Mouse (Mus musculus) hindbrain, embryonic 13.5 days (tissue): ENCODE data around the gene Aqp3. TPM values are rescaled to one million over a fixed set of nuclear protein-coding genes. Genes with fewer than 3 reads are reported as not detected.
A peak's percentile ranks its signal among the peaks of the same experiment; 100 is the strongest.

Experiments used
- ATAC-seq: fragments of 200-750 bp; cut with Nextera tagmentation; 2 replicates; pipeline ENCODE4 v1.8.0; 2017; ENCODE audit warnings: moderate TSS enrichment; ENCODE audit not compliant: low FRiP score
- H3K27ac ChIP-seq: fragments of 300-500 bp; sonication (generic); 2 replicates; pipeline ENCODE4 v1.5.1; 2015; ENCODE audit warnings: inconsistent platforms, mild to moderate bottlenecking, moderate library complexity
- H3K27me3 ChIP-seq: fragments of 300-500 bp; sonication (generic); 2 replicates; pipeline ENCODE4 v1.6.1; 2015; ENCODE audit warnings: mild to moderate bottlenecking, inconsistent platforms
- H3K36me3 ChIP-seq: fragments of 300-500 bp; sonication (generic); 2 replicates; pipeline ENCODE4 v1.6.1; 2015; ENCODE audit warnings: mild to moderate bottlenecking, inconsistent platforms
- H3K4me1 ChIP-seq: fragments of 300-500 bp; sonication (generic); replicated peaks from 2 replicates; pipeline ENCODE4 v1.6.1; 2015; ENCODE audit warnings: inconsistent platforms
- H3K4me2 ChIP-seq: fragments of 300-500 bp; sonication (generic); 2 replicates; pipeline ENCODE4 v1.6.1; 2015; ENCODE audit warnings: inconsistent platforms, mild to moderate bottlenecking, moderate library complexity
- H3K4me3 ChIP-seq: fragments of 300-500 bp; sonication (generic); 2 replicates; pipeline ENCODE4 v1.5.1; 2015; ENCODE audit warnings: mild to moderate bottlenecking, inconsistent platforms
- H3K9ac ChIP-seq: fragments of 300-500 bp; sonication (generic); 2 replicates; pipeline ENCODE4 v1.6.1; 2015; ENCODE audit warnings: mild to moderate bottlenecking, inconsistent platforms
- H3K9me3 ChIP-seq: fragments of 300-500 bp; sonication (generic); 2 replicates; pipeline ENCODE4 v1.6.1; 2016; ENCODE audit warnings: inconsistent platforms
- WGBS: fragments of 180-500 bp; shearing (Covaris S2); methylation state at CpG from one replicate; pipeline ENCODE4 v1.1.7; 2015; 5-methylcytosine and 5-hydroxymethylcytosine counted together
- polyA plus RNA-seq: library from polyadenylated mRNA; unstranded; fragments of >200 nt; fragmentation: Nextera tagmentation; extraction: Ambion mirVana; gene quantifications from 2 replicates; pipeline ENCODE4 v1.2.1, GENCODE M21; 2015

Gene Aqp3
- polyA plus RNA-seq, 1 experiment from 2014 or later: not detected

- peak; percentile 72; the same call in 1 of the 2 replicates for ATAC-seq
- peak overlapping the region; percentile 60; the same call in 1 of the 2 replicates for H3K9ac ChIP-seq
- 39% methylated on average over 16 of the region's 16 CpGs for WGBS
- no peaks in the 10 kb centered on the region for H3K9me3 ChIP-seq
- no peak overlapping the region for H3K4me3 ChIP-seq
- no peaks in the 10 kb centered on the region for H3K27me3 ChIP-seq
- peak overlapping the region; percentile 50 for H3K4me2 ChIP-seq
- peaks cover 4% of the 10 kb centered on the region for H3K4me1 ChIP-seq
- no peak overlapping the region for H3K27ac ChIP-seq
- no peaks in the 10 kb centered on the region for H3K36me3 ChIP-seq
Measured at GRCm38 (mm10) chr4:41050726-41051675, 47.0 kb downstream of the Aqp3 start.

DNA sequence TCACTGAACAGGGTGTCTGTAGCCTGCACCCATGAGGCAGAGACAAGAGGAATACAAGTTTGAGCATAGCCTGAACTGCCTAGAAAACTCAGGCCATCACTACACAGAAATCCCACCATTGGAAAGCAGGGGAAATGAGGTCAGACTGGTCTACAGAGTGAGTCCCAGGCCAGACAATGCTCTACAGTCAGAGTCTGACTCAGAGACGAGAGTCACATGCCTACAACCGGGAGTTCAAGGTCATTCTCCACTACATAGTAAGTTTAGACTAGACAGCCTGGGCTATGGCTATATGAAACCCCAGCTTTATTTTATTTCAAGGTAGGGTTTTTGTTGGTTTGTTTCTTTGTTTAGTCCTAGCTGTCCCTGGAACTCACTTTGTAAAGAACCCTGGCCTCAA lies 49.1 kb downstream of the Aqp3 start:
- no peaks in the 10 kb centered on the region for H3K36me3 ChIP-seq
- ATAC-seq: no peak
- no peak overlapping the region for H3K9ac ChIP-seq
- H3K4me1 ChIP-seq: peaks cover 4% of the 10 kb centered on the region
- no peaks in the 10 kb centered on the region for H3K27me3 ChIP-seq
- H3K27ac ChIP-seq: no peak overlapping the region
- WGBS: 77% methylated on average over 2 of the region's 2 CpGs
- no peak overlapping the region for H3K4me2 ChIP-seq
- H3K9me3 ChIP-seq: no peaks in the 10 kb centered on the region
- H3K4me3 ChIP-seq: no peak overlapping the region

DNA sequence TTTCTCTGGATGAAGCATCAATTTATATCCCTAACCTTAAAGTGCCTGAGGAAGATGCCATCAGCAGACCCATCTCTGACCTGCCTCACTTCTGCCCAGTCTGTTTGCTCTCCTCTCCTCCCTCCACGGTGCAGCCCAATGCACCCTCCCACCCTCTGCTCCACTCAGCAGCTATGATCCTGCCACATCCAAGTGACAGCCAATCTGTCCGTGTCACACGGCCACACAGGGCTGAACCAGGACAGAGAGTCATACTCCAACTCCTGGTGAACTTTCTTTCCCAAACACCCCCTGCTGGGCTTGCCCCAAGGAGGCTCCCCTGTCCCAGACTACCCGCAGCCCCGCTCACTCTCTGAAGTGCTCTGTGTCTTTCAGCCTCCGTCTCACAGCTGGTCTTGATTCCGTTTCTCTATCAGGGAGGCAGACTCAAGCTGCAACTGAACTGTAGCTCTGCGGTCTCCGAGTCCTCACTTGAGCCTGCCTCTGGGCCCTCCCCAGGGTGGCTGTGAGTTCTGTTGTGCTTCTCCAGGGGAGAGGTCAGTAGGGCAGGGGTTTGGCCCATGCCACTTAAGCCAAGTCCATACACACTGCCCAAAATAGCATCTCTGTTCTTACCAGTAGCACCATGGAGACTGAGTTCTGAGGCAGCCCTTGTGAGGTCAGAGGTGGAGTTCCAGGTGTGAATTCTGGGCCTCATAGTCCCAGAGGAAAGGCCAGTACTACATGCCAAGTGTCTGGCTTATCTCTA lies 50.3 kb downstream of the Aqp3 start, which contains the start of gene Aqp7:
Gene Aqp7 (minus strand): TSS at position 616 of the 748 bp plus-strand sequence.
- no peaks in the 10 kb centered on the region for H3K36me3 ChIP-seq
- peaks cover 4% of the 10 kb centered on the region for H3K4me1 ChIP-seq
- peak; percentile 11; the same call in 1 of the 2 replicates for ATAC-seq
- WGBS: 44% methylated on average over 9 of the region's 9 CpGs
- no peak within 1 kb of the TSS for H3K4me2 ChIP-seq
- H3K9me3 ChIP-seq: no peaks in the 10 kb centered on the region
- H3K27me3 ChIP-seq: no peaks in the 10 kb centered on the region
- H3K27ac ChIP-seq: no peak within 1 kb of the TSS
- H3K9ac ChIP-seq: no peak within 1 kb of the TSS
- no peak within 1 kb of the TSS for H3K4me3 ChIP-seq

- no peaks in the 10 kb centered on the region for H3K36me3 ChIP-seq
- WGBS: 84% methylated on average over 13 of the region's 13 CpGs
- ATAC-seq: no peak
- no peaks in the 10 kb centered on the region for H3K9me3 ChIP-seq
- no peak overlapping the region for H3K9ac ChIP-seq
- H3K4me2 ChIP-seq: no peak overlapping the region
- no peaks in the 10 kb centered on the region for H3K27me3 ChIP-seq
- H3K4me1 ChIP-seq: peaks cover 4% of the 10 kb centered on the region
- H3K4me3 ChIP-seq: no peak overlapping the region
- no peak overlapping the region for H3K27ac ChIP-seq
Measured at GRCm38 (mm10) chr4:41046254-41046795, 51.7 kb downstream of the Aqp3 start.

- Histone ChIP-seq H3K4me1 (no peaks in the 10 kb centered on the region), H3K27ac (no peak overlapping the region), H3K9me3 (no peaks in the 10 kb centered on the region), H3K4me3 (no peak overlapping the region), H3K9ac (no peak overlapping the region), H3K27me3 (no peaks in the 10 kb centered on the region), H3K4me2 (no peak overlapping the region), H3K36me3 (no peaks in the 10 kb centered on the region)
- WGBS: 90% methylated on average over 3 of the region's 3 CpGs
- ATAC-seq: no peak
Measured at GRCm38 (mm10) chr4:41045288-41045687, 52.7 kb downstream of the Aqp3 start.

GRCm38 (mm10) chr4:41043961-41044360 lies 54.0 kb downstream of the Aqp3 start:
- Histone ChIP-seq H3K27ac (no peak overlapping the region), H3K9ac (no peak overlapping the region), H3K36me3 (no peaks in the 10 kb centered on the region), H3K27me3 (no peaks in the 10 kb centered on the region), H3K9me3 (no peaks in the 10 kb centered on the region), H3K4me1 (no peaks in the 10 kb centered on the region), H3K4me2 (no peak overlapping the region), H3K4me3 (no peak overlapping the region)
- no peak for ATAC-seq
- WGBS: 75% methylated on average over 5 of the region's 5 CpGs

- Histone ChIP-seq H3K4me3 (no peak overlapping the region), H3K27me3 (no peaks in the 10 kb centered on the region), H3K36me3 (no peaks in the 10 kb centered on the region), H3K27ac (no peak overlapping the region), H3K9ac (no peak overlapping the region), H3K9me3 (no peaks in the 10 kb centered on the region), H3K4me1 (no peaks in the 10 kb centered on the region), H3K4me2 (no peak overlapping the region)
- 91% methylated on average over 12 of the region's 12 CpGs for WGBS
- ATAC-seq: no peak
Measured at GRCm38 (mm10) chr4:41042880-41043279, 55.1 kb downstream of the Aqp3 start.

Other genes starting within 250 kb of the Aqp3 start
- gene B4galt1, start 244.2 kb downstream of the Aqp3 start, polyA plus RNA-seq: 9.0 and 9.6 TPM in 2 replicates
- gene Spink4, start 178.1 kb downstream of the Aqp3 start, polyA plus RNA-seq: not detected in 2 replicates
- 201 and 205 TPM in 2 replicates for gene Bag1, start 149.9 kb downstream of the Aqp3 start, polyA plus RNA-seq
- 174 and 178 TPM in 2 replicates for gene Chmp5, start 149.8 kb downstream of the Aqp3 start, polyA plus RNA-seq
- gene Nfx1, start 127.3 kb downstream of the Aqp3 start, polyA plus RNA-seq: 107 and 110 TPM in 2 replicates
- not detected in 2 replicates for gene Aqp7, start 50.0 kb downstream of the Aqp3 start, polyA plus RNA-seq
- gene Nol6, start 26.3 kb upstream of the Aqp3 start, polyA plus RNA-seq: 31.0 and 32.5 TPM in 2 replicates
- gene Ube2r2, start 37.6 kb upstream of the Aqp3 start, polyA plus RNA-seq: 71.3 and 79.8 TPM in 2 replicates
- gene Ubap2, start 177.0 kb upstream of the Aqp3 start, polyA plus RNA-seq: 51.1 and 53.1 TPM in 2 replicates
- gene Dcaf12, start 216.7 kb upstream of the Aqp3 start, polyA plus RNA-seq: 81.7 and 82.6 TPM in 2 replicates